Mouse (Mus musculus): ENCODE measurements around the gene Gm20481.

DNA sequence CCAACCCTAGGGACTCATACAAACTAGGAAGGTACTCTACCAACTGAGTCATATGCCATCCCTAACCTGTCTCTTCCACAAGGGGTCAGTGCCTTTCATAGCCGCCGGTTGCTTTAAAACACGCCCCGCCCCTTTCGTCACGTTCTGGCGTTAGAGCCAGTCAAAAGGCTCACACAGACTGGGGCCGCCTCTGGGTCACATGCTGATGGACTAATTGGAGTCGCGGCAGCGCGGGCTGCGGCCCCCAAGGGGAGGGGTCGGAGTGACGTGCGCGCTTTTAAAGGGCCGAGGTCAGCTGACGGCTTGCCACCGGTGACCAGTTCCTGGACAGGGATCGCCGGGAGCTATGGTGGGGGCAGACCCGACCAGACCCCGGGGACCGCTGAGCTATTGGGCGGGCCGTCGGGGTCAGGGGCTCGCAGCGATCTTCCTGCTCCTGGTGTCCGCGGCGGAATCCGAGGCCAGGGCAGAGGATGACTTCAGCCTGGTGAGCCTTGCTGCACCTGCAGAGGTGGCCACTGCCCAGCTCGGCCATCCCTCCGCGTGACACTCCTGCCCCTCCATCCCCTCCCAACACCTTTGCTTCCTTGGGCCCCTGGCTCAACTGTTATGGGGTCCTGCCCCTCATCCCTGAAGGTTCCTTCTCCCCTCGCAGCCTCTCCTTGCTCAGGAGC, 38.5 kb upstream of the Gm20481 start, which contains the start of gene Neu1:
- peak; percentile 29; the same call in 1 of the 2 replicates for TF ChIP-seq CTCF (IDR thresholded peaks at IDR 0.05; ENCODE audit: control insufficient read depth, insufficient read depth, insufficient replicate concordance, low read depth, low read length)
- peak; percentile 40; the same call in 1 of the 2 replicates for TF ChIP-seq POLR2A (IDR thresholded peaks at IDR 0.05; ENCODE audit: control insufficient read depth, low read depth, low read length)

All from testis, adult 2 months (tissue).